Mouse (Mus musculus) Patski (cell line): ENCODE results near the gene Fam219b. TPM values are rescaled to one million over a fixed set of nuclear protein-coding genes. Genes with fewer than 3 reads are reported as not detected.

Experiments
- ATAC-seq: fragments of 100-300 bp; one replicate; pipeline ENCODE4 v1.8.0; 2021
- CTCF ChIA-PET: fragments of 350-600 bp; sonication (Branson Sonifier 250); formaldehyde crosslinking; loops from one replicate; lab custom pipeline; 2022; ENCODE audit warnings: inconsistent platforms; lab: Charles Lee
- POLR2A ChIA-PET: fragments of 350-600 bp; sonication (Branson Sonifier 250); formaldehyde crosslinking; loops from one replicate; lab custom pipeline; 2022; ENCODE audit warnings: antibody characterized with exemption, inconsistent platforms; lab: Charles Lee
- DNase-seq: peaks from one replicate; pipeline ENCODE4 v3.0.0-alpha.2; 2011; ENCODE audit warnings: low read depth, low spot score
- H3K27me3 ChIP-seq: fragments of 371-371 bp; one replicate; pipeline ENCODE4 v1.5.1; 2021
- CTCF ChIP-seq: fragments of 100-300 bp; IDR thresholded peaks from one replicate; pipeline ENCODE4 v1.5.1; 2021
- in situ Hi-C: fragments of 300-500 bp; cut with MboI; formaldehyde crosslinking; loops from 3 replicates; pipeline ENCODE4 v1.11.1; 2018; ENCODE audit warnings: low pct_unique_long_range_greater_than_20kb, mixed read lengths
- polyA plus RNA-seq: library from polyadenylated mRNA; unstranded; gene quantifications from one replicate; pipeline ENCODE4 v1.2.3, GENCODE M21; 2021

The Fam219b gene
- polyA plus RNA-seq, 1 experiment from 2014 or later, result 10.2 TPM

GRCm38 (mm10) chr9:57560861-57561710 is 23.8 kb downstream of the Fam219b start, which contains the start of gene Scamp2:
Gene Scamp2, plus strand, starts transcription at chr9:57560943.
- no peak for TF ChIP-seq CTCF
- peaks cover 4% of the 10 kb centered on the region for H3K27me3 ChIP-seq
- ChIA-PET CTCF (interaction anchor here (1.0 to 1.9 kb wide), 3 partner anchors 10 to 99 kb away, joined by 3 to 5 read pairs (median 4); no protein-coding TSS in a partner anchor), POLR2A (interaction anchor here (0.6 to 0.9 kb wide), 3 partner anchors 9 to 70 kb away, joined by 3 read pairs; no protein-coding TSS in a partner anchor)
- in situ Hi-C loops, result no loop called here
- ATAC-seq, result peak; percentile 97
- peak; percentile 66 for DNase-seq

GRCm38 (mm10) chr9:57561711-57562099 is 24.4 kb downstream of the Fam219b start:
- peaks cover 4% of the 10 kb centered on the region for H3K27me3 ChIP-seq
- in situ Hi-C loops, result no loop called here
- TF ChIP-seq CTCF, result no peak
- CTCF ChIA-PET, result interaction anchor here (1.8 to 1.9 kb wide), 2 partner anchors 9 to 18 kb away, joined by 4 to 5 read pairs; no protein-coding TSS in a partner anchor
- DNase-seq (no peak), ATAC-seq (no peak)
- POLR2A ChIA-PET, result interaction anchor here (0.6 to 0.8 kb wide), 2 partner anchors 10 to 22 kb away, joined by 3 read pairs; no protein-coding TSS in a partner anchor

- DNase-seq (no peak), ATAC-seq (no peak)
- POLR2A ChIA-PET, result interaction anchor here (0.8 kb wide), 1 partner anchor 20 kb away, joined by 4 read pairs; no protein-coding TSS in a partner anchor
- no peak for TF ChIP-seq CTCF
- peaks cover 4% of the 10 kb centered on the region for H3K27me3 ChIP-seq
- CTCF ChIA-PET, result interaction anchor here (1.8 to 1.9 kb wide), 2 partner anchors 8 to 16 kb away, joined by 4 to 5 read pairs; no protein-coding TSS in a partner anchor
- in situ Hi-C loops, result no loop called here
Observed at GRCm38 (mm10) chr9:57562896-57563372, 25.6 kb downstream of the Fam219b start.

GRCm38 (mm10) chr9:57564609-57565008 is 27.3 kb downstream of the Fam219b start:
- TF ChIP-seq CTCF, result no peak
- CTCF ChIA-PET, result interaction anchor here (1.1 kb wide), 2 partner anchors 15 to 81 kb away, joined by 3 read pairs; no protein-coding TSS in a partner anchor
- in situ Hi-C loops, result no loop called here
- no peak for DNase-seq
- POLR2A ChIA-PET, result no interaction called here
- H3K27me3 ChIP-seq, result no peaks in the 10 kb centered on the region
- ATAC-seq, result no peak

GRCm38 (mm10) chr9:57565741-57566221 is 28.5 kb downstream of the Fam219b start:
- H3K27me3 ChIP-seq, result no peaks in the 10 kb centered on the region
- TF ChIP-seq CTCF, result no peak
- ATAC-seq, result no peak
- ChIA-PET POLR2A (no interaction called here), CTCF (interaction anchor here (1.1 kb wide), 1 partner anchor 79 kb away, joined by 3 read pairs; no protein-coding TSS in a partner anchor)
- in situ Hi-C loops, result no loop called here
- no peak for DNase-seq

- H3K27me3 ChIP-seq, result no peaks in the 10 kb centered on the region
- POLR2A ChIA-PET, result interaction anchor here (1.1 kb wide), 1 partner anchor 9 kb away, joined by 4 read pairs; no protein-coding TSS in a partner anchor
- ATAC-seq (no peak), DNase-seq (no peak)
- peak; percentile 58 for TF ChIP-seq CTCF
- in situ Hi-C loops, result no loop called here
- CTCF ChIA-PET, result no interaction called here
Observed at GRCm38 (mm10) chr9:57566846-57567245, 29.5 kb downstream of the Fam219b start.

GRCm38 (mm10) chr9:57568500-57568899 is 31.2 kb downstream of the Fam219b start:
- CTCF ChIA-PET, result no interaction called here
- ATAC-seq (no peak), DNase-seq (no peak)
- H3K27me3 ChIP-seq, result no peaks in the 10 kb centered on the region
- POLR2A ChIA-PET, result no interaction called here
- in situ Hi-C loops, result no loop called here
- no peak for TF ChIP-seq CTCF

GRCm38 (mm10) chr9:57574397-57574796 is 37.1 kb downstream of the Fam219b start:
- H3K27me3 ChIP-seq, result no peaks in the 10 kb centered on the region
- DNase-seq (no peak), ATAC-seq (no peak)
- in situ Hi-C loops, result no loop called here
- TF ChIP-seq CTCF, result no peak
- CTCF ChIA-PET, result no interaction called here
- POLR2A ChIA-PET, result no interaction called here

- DNase-seq, result no peak
- POLR2A ChIA-PET, result interaction anchor here (0.9 kb wide), 1 partner anchor 9 kb away, joined by 4 read pairs; no protein-coding TSS in a partner anchor
- no peaks in the 10 kb centered on the region for H3K27me3 ChIP-seq
- ATAC-seq, result no peak
- in situ Hi-C loops, result no loop called here
- CTCF ChIA-PET, result no interaction called here
- TF ChIP-seq CTCF, result no peak
Observed at GRCm38 (mm10) chr9:57575577-57575976, 38.2 kb downstream of the Fam219b start.

- in situ Hi-C loops, result no loop called here
- DNase-seq (no peak), ATAC-seq (no peak)
- no peaks in the 10 kb centered on the region for H3K27me3 ChIP-seq
- POLR2A ChIA-PET, result no interaction called here
- CTCF ChIA-PET, result interaction anchor here (1.7 kb wide), 1 partner anchor 10 kb away, joined by 3 read pairs; no protein-coding TSS in a partner anchor
- no peak for TF ChIP-seq CTCF
Observed at GRCm38 (mm10) chr9:57577144-57577849, 40.0 kb downstream of the Fam219b start.
